Mouse (Mus musculus): ENCODE results near the gene Spsb1.

Spsb1 gene

GRCm38 (mm10) chr4:149855180-149855891 is 99.5 kb downstream of the Spsb1 start:
- peak; percentile 96 for TF ChIP-seq GATA4 (IDR thresholded peaks at IDR 0.05; ENCODE audit: insufficient replicate concordance, low read length)

GRCm38 (mm10) chr4:149854770-149855169 is 100.1 kb downstream of the Spsb1 start:
- no peak for TF ChIP-seq GATA4 (IDR thresholded peaks at IDR 0.05; ENCODE audit: insufficient replicate concordance, low read length)

- no peak for TF ChIP-seq GATA4 (IDR thresholded peaks at IDR 0.05; ENCODE audit: insufficient replicate concordance, low read length)
Measured at GRCm38 (mm10) chr4:149854301-149854708, 100.5 kb downstream of the Spsb1 start.

GRCm38 (mm10) chr4:149853698-149854284 is 101.1 kb downstream of the Spsb1 start:
- TF ChIP-seq GATA4 (IDR thresholded peaks at IDR 0.05; ENCODE audit: insufficient replicate concordance, low read length), result no peak

DNA sequence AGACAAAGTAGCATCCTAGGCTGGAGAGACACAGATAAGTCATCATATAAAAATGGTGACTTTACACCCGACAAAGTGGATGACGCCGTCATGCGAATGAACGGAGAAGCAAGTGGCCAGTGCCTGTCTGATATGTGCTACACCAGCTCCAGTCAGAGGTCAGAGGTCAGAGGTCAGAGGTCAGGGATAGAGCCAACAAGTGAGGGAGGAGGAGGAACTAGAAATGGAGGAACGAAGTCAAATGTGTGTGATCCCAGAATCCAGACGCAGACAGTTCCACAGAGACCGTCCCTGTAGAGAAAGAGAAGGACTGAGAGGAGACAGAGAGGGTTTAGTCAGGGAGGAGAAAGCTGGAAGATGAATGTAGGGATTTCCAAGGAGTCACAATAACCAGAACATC is 103.3 kb downstream of the Spsb1 start:
- no peak for TF ChIP-seq GATA4 (IDR thresholded peaks at IDR 0.05; ENCODE audit: insufficient replicate concordance, low read length)

- no peak for TF ChIP-seq GATA4 (IDR thresholded peaks at IDR 0.05; ENCODE audit: insufficient replicate concordance, low read length)
Measured at GRCm38 (mm10) chr4:149850674-149851073, 104.2 kb downstream of the Spsb1 start.

GRCm38 (mm10) chr4:149850045-149850444 is 104.8 kb downstream of the Spsb1 start:
- TF ChIP-seq GATA4 (IDR thresholded peaks at IDR 0.05; ENCODE audit: insufficient replicate concordance, low read length), result no peak

DNA sequence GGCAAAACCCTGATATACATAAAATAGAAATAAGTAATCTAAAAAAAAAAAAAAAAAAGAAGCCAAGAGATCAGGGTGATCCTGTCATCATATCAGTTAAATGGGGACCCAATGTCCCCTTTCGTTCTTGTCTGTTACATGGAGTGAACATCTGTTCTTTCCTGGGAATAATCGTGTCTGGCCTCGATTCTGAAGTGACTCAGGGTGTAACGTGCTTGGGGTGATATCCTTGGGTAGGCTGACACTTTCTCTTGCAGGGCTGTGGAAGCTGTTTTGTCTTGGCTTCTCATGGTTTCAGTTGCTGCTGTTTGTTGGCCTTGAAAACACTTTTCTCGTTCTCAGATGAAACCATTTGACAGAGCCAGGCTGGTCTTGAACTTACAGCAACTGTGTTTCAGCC is 105.8 kb downstream of the Spsb1 start:
- no peak for TF ChIP-seq GATA4 (IDR thresholded peaks at IDR 0.05; ENCODE audit: insufficient replicate concordance, low read length)

GRCm38 (mm10) chr4:149846861-149847631 is 107.8 kb downstream of the Spsb1 start:
- TF ChIP-seq GATA4 (IDR thresholded peaks at IDR 0.05; ENCODE audit: insufficient replicate concordance, low read length), result no peak
